Mouse (Mus musculus): Measurements from ENCODE around the gene Ppp1r27.

Ppp1r27 gene

DNA sequence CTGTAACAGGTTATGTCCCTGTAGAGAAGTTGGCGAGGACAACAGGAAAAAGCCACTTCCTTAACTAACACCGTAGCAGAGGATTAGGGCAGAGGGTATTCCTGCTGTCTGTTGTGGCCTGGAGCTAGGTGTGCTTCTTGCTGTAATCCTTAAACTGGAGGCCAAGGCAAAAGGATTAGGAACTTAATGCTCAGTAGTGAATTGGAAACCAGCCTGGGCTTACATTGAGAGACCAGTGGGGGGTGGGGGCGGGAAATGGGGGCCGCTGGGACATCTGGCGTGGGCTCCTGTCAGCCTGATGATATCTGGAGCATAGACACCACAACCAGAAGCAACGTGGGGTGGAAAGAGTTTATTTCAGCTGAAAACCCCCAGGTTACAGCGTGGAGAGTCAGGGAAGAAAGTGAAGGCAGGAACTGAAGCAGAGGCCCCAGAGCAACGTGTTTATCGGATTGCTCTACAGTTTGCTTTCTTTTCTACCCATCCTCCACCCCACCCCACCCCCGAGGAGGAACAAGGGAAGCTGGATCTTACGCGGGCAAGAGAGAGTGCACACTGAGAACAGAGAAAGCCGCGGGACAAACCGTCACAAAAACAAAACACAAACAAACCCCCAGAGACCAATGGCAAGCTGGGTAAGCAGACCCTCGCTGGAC is 40.4 kb downstream of the Ppp1r27 start:
- no peak for DNase-seq

- DNase-seq, result no peak
Measured at GRCm38 (mm10) chr11:120509940-120510339, 41.0 kb downstream of the Ppp1r27 start.

- no peak for DNase-seq
Measured at GRCm38 (mm10) chr11:120508290-120508870, 42.6 kb downstream of the Ppp1r27 start.

GRCm38 (mm10) chr11:120507611-120508289 is 43.2 kb downstream of the Ppp1r27 start:
- no peak for DNase-seq

- no peak for DNase-seq
Measured at GRCm38 (mm10) chr11:120506899-120507298, 44.0 kb downstream of the Ppp1r27 start.

GRCm38 (mm10) chr11:120505661-120506060 is 45.3 kb downstream of the Ppp1r27 start:
- no peak for DNase-seq

DNA sequence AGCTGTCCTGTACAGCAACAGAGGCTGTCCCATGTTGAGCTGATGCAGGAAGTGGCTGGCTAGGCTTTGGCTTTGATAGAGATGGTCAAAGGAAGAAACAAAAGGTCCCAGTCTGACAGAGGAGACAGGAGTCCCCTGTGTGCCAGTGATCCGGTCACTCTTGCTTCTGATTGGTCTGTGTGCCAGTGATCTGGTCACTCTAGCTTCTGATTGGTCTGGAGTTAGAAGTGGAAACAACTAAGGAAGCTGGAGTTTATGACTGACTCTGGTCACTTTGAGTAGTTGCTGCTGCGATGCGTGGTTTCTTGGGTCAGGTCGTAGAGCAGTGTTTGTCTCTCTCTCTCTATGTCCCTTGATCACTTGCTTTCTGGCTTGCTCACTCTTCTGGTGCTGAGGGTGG is 49.2 kb downstream of the Ppp1r27 start:
- no peak for DNase-seq

DNA sequence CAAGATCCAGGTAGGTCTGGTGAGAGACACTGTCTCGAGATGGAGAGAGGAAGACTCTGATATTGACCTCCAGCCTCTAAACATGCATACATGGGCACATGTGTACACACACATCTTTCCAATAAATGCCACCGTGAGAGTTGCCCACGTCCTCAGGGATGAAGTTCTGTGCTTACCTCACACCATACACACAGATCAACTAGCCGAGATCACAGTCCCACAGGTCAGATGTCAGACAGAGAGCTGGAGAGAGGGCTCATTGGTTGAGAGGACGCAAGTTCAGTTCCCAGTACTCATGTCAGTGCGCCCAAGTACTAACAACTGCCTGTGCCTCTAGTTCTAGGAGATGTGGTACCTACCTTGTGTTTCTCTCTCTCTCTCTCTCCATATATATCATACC is 49.9 kb downstream of the Ppp1r27 start:
- no peak for DNase-seq

DNA sequence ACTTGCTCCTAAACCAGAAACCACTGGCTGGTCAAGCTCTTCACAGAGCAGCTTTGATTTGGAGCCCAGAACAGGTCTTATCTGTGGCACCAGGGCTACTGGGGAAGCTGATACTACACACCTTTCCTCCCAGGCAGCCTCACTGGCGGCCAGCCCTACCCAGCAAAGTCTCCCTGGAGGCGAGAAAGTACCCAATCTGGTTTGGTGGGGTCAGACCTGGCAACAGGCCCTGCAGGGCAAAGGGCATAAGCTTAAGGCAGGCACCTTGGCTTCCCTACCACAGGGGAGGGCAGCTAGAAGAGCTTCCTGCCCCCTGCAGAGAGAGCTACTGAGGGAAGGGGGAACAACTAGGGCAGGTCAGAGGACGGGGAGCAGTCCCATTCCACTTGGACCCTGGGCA is 50.6 kb downstream of the Ppp1r27 start:
- DNase-seq, result no peak
